Mouse (Mus musculus) gastrocnemius, postnatal 4 days (tissue): Measurements from ENCODE around the gene H2al1c. TPM values are rescaled to one million over a fixed set of nuclear protein-coding genes. Genes with fewer than 3 reads are reported as not detected.

Experiments
- total RNA-seq, 2 experiments: library from RNA; stranded (reverse); gene quantifications; 2 replicates each; pipeline ENCODE4 v1.2.3; 2021

H2al1c gene
- total RNA-seq, 2 experiments from 2014 or later, result not detected

Other genes starting within 250 kb of the H2al1c start
- gene H2al1a, start 6.4 kb upstream of the H2al1c start, total RNA-seq, result not detected
- gene H2al1b, start 3.2 kb upstream of the H2al1c start, total RNA-seq, result not detected
- gene H2al1d, start 3.2 kb downstream of the H2al1c start, total RNA-seq, result not detected
- gene H2al1e, start 6.3 kb downstream of the H2al1c start, total RNA-seq, result not detected
- not detected for gene H2al1f, start 9.5 kb downstream of the H2al1c start, total RNA-seq
- gene H2al1g, start 12.6 kb downstream of the H2al1c start, total RNA-seq, result not detected
- gene H2al1h, start 15.8 kb downstream of the H2al1c start, total RNA-seq, result not detected
- not detected for gene H2al1i, start 19.0 kb downstream of the H2al1c start, total RNA-seq
- not detected for gene H2al1j, start 22.2 kb downstream of the H2al1c start, total RNA-seq